Mouse (Mus musculus) bone marrow, adult 2 months (tissue): Measurements from ENCODE around the gene Rex1bd.

Experiments
- CTCF ChIP-seq: fragments of 200-500 bp; IDR thresholded peaks from 2 replicates; pipeline ENCODE4 v1.5.1; 2011; ENCODE audit warnings: low read length, control low read depth; ENCODE audit not compliant: control insufficient read depth, insufficient read depth
- POLR2A ChIP-seq: fragments of 200-500 bp; IDR thresholded peaks from 2 replicates; pipeline ENCODE4 v1.6.1; 2011; ENCODE audit warnings: low read depth, mild to moderate bottlenecking, control low read depth, low read length, borderline replicate concordance; ENCODE audit not compliant: control insufficient read depth

DNA sequence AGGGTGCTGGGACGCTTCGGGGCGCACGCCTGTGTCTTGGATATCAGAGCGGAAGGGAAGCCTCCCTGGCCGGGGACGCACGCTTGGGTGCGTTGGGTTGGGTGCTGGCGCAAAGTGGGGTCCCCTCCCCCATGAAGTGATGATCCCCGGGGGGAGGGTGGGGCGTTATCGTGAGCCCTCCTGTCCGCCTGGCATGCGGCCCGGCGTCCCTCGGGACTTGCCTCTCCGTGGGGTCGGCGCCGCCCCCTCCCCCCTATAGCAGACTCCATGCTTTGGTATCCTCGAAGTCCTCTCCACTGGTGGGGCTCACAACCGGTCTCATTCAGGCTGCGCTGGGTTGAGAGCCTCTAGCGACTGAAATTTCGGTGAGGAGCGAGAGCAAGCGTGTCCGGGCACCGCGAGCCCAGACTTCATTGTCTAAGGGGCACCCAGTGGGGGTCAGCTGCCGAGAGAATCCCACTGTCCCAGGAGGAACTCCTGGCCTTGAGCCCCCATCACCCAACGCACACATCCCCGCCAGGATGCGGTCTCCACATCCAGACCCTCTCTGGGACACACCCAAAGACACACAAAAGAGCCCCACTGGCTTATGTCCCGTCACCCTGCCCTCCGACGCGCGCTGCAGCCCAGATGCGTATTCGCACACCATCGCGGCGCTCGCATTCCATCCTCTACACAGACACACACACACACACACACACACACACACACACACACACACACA is 12.7 kb downstream of the Rex1bd start:
- no peak for TF ChIP-seq POLR2A
- no peak for TF ChIP-seq CTCF
